Mouse (Mus musculus) myocyte (in vitro differentiated cells): ENCODE results near the gene Gm9887. TPM values are rescaled to one million over a fixed set of nuclear protein-coding genes. Genes with fewer than 3 reads are reported as not detected.

Experiments
- H3K27me3 ChIP-seq: one replicate; pipeline ENCODE4 v1.6.1; 2011; ENCODE audit not compliant: control insufficient read depth, insufficient read depth, insufficient read length
- H3K36me3 ChIP-seq: one replicate; pipeline ENCODE4 v1.6.1; 2011; ENCODE audit not compliant: control insufficient read depth, insufficient read depth
- H3K4me2 ChIP-seq: one replicate; pipeline ENCODE4 v1.6.1; 2011; ENCODE audit warnings: low read depth, control low read depth
- H3K4me3 ChIP-seq: one replicate; pipeline ENCODE4 v1.5.1; 2011; ENCODE audit warnings: mild to moderate bottlenecking, control low read depth, moderate library complexity
- H3K79me2 ChIP-seq: one replicate; pipeline ENCODE4 v1.6.1; 2011; ENCODE audit not compliant: control insufficient read depth, insufficient read depth
- H3ac ChIP-seq: one replicate; pipeline ENCODE4 v1.6.1; 2011; ENCODE audit not compliant: control insufficient read depth, insufficient read length
- CEBPB ChIP-seq: IDR thresholded peaks from 2 replicates; pipeline ENCODE4 v1.6.1; 2011; ENCODE audit warnings: mild to moderate bottlenecking, moderate library complexity; ENCODE audit not compliant: poor library complexity, insufficient read depth, severe bottlenecking
- E2F4 ChIP-seq: IDR thresholded peaks from one replicate; pipeline ENCODE4 v1.6.1; 2011; ENCODE audit warnings: mild to moderate bottlenecking, control low read depth, moderate library complexity; ENCODE audit not compliant: insufficient read depth
- MAX ChIP-seq: IDR thresholded peaks from one replicate; pipeline ENCODE4 v1.6.1; 2011; ENCODE audit warnings: low read depth, mild to moderate bottlenecking, control low read depth
- MYOD1 ChIP-seq, 3 experiments: IDR thresholded peaks; one replicate each; pipeline ENCODE4 v1.6.1; 2011; ENCODE audit warnings: control low read depth in 2 of 3, low read depth in 2 of 3, mild to moderate bottlenecking in 2 of 3, moderate library complexity in 1 of 3; ENCODE audit not compliant: insufficient read length in 2 of 3, control insufficient read depth in 1 of 3
- MYOG ChIP-seq, 3 experiments: IDR thresholded peaks; one replicate each; pipeline ENCODE4 v1.6.1; 2011; ENCODE audit warnings: control low read depth in 2 of 3, low read depth in 2 of 3, mild to moderate bottlenecking in 2 of 3; ENCODE audit not compliant: insufficient read length in 2 of 3, control insufficient read depth in 1 of 3, insufficient read depth in 1 of 3
- POLR2A ChIP-seq: IDR thresholded peaks from one replicate; pipeline ENCODE4 v1.6.1; 2011; ENCODE audit warnings: low read depth, mild to moderate bottlenecking, control low read depth, moderate library complexity; ENCODE audit not compliant: insufficient read length
- POLR2AphosphoS2 ChIP-seq: IDR thresholded peaks from one replicate; pipeline ENCODE4 v1.6.1; 2011; ENCODE audit warnings: low read depth, control low read depth; ENCODE audit not compliant: insufficient read length
- REST ChIP-seq: IDR thresholded peaks from one replicate; pipeline ENCODE4 v1.6.1; 2011; ENCODE audit warnings: mild to moderate bottlenecking, control low read depth, moderate library complexity; ENCODE audit not compliant: insufficient read depth, insufficient read length
- SRF ChIP-seq: IDR thresholded peaks from one replicate; pipeline ENCODE4 v1.6.1; 2011; ENCODE audit warnings: low read depth; ENCODE audit not compliant: control insufficient read depth, insufficient read length
- TCF12 ChIP-seq: IDR thresholded peaks from one replicate; pipeline ENCODE4 v1.6.1; 2011; ENCODE audit warnings: mild to moderate bottlenecking, control low read depth; ENCODE audit not compliant: poor library complexity, insufficient read depth, severe bottlenecking
- TCF3 ChIP-seq: IDR thresholded peaks from one replicate; pipeline ENCODE4 v1.6.1; 2011; ENCODE audit warnings: low read depth, control low read depth; ENCODE audit not compliant: insufficient read length
- USF1 ChIP-seq: IDR thresholded peaks from one replicate; pipeline ENCODE4 v1.6.1; 2011; ENCODE audit warnings: low read depth, mild to moderate bottlenecking, control low read depth, moderate library complexity
- polyA plus RNA-seq: library from polyadenylated mRNA; unstranded; fragments of >200 nt; fragmentation: generic; extraction: Trizol; gene quantifications from one replicate; pipeline ENCODE4 v1.2.1, GENCODE M21; 2012; ENCODE audit warnings: missing spikeins

The Gm9887 gene
- polyA plus RNA-seq, 1 experiment = 2.4 TPM

- Histone ChIP-seq H3K79me2 (peaks cover 54% of the 10 kb centered on the region), H3K36me3 (peaks cover 30% of the 10 kb centered on the region), H3K27me3 (no peaks in the 10 kb centered on the region), H3K4me2 (no peak overlapping the region), H3K4me3 (no peak overlapping the region), H3ac (no peak overlapping the region)
- TF ChIP-seq TCF12 (no peak), MAX (no peak), POLR2AphosphoS2 (no peak), USF1 (no peak), CEBPB (no peak), SRF (no peak), TCF3 (no peak), REST (no peak), MYOD1 (IDR thresholded peaks at IDR 0.05; ENCODE audit: control insufficient read depth in 1 of 3, insufficient read length in 2 of 3, low read depth in 2 of 3) (no peak), E2F4 (no peak), POLR2A (no peak), MYOG (IDR thresholded peaks at IDR 0.05; ENCODE audit: control insufficient read depth in 1 of 3, insufficient read depth in 1 of 3, insufficient read length in 2 of 3, low read depth in 2 of 3) (no peak)
Measured at GRCm38 (mm10) chr12:69377188-69377587, 4.9 kb upstream of the Gm9887 start.

DNA sequence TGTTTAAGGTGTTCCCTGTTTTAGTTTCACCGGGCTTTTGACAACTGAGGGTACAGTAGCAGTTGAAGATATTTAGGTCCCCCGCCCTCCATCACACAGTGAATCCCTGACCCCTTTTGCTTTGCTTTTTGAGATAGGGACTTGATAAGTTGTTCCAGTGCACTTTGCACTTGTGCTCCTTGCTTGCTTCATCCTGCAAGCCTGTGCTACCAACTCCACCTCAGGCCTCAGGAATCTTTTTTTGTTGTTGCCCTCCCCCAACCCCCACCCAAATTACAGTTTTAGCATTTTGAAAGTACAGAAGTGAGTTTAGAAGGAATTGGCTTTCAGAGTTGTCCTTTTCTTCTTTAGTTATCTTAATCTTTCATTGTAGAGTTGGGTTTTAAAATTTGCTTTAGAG, 3.9 kb upstream of the Gm9887 start:
- Histone ChIP-seq H3K4me3 (no peak overlapping the region), H3K4me2 (peak overlapping the region; percentile 93)

DNA sequence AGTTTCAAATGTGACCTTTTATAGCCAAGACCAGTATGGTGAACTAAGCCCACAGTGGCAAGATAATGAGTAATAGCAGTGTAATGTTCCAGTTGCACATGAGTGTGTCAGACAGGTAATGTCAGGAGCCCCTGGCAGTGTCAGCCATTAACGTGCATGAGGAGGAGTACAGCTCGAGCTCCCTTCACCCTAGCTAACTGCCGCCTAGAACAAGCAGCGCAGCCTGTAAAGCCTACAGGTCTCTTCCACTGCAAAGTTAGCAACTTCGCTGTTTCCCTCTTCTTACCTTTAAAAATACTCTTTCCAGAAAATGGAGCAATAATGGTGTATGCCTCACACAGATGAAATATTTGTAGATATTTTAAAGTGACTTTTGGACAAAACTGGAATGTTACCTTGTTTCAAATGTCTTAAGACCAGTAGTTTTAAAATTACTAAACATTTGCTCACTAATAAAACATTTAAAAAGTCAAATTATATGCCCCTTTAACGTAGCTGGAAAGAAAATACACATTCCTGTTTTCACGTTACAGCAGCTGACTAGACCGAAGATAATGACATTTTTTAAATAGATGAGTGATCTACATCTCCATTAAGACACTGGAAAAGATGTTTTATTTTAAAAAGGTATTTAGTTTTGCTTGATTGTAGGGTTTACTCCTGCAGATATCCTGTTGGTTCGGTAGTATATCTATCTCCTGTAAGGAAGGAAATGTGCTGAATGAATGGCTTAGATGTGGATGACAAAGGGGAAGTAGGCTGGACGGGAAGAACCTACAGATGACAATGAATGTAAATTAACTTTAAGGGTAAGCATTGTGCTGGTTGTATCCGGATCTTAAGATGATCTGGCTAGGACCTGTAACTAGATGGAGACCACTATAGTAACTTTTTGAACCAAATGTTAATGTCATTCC, 1.9 kb upstream of the Gm9887 start:
- Histone ChIP-seq H3K27me3 (no peaks in the 10 kb centered on the region), H3ac (no peak overlapping the region), H3K4me2 (peak overlapping the region; percentile 93), H3K36me3 (peaks cover 30% of the 10 kb centered on the region), H3K4me3 (peak overlapping the region; percentile 74), H3K79me2 (peaks cover 54% of the 10 kb centered on the region)
- no peak for TF ChIP-seq USF1
- no peak for TF ChIP-seq SRF
- TF ChIP-seq TCF3 = no peak
- 0 out of 2 replicates have a peak, but pooled peaks have one; percentile 14 for TF ChIP-seq CEBPB
- no peak for TF ChIP-seq TCF12
- TF ChIP-seq MYOD1 (IDR thresholded peaks at IDR 0.05; ENCODE audit: control insufficient read depth in 1 of 3, insufficient read length in 2 of 3, low read depth in 2 of 3) = no peak
- TF ChIP-seq E2F4 = no peak
- TF ChIP-seq POLR2A = no peak

More for the DNA sequence above, 3.9 kb upstream of the Gm9887 start:
- Histone ChIP-seq H3K36me3 (peaks cover 30% of the 10 kb centered on the region), H3K27me3 (no peaks in the 10 kb centered on the region), H3ac (no peak overlapping the region), H3K79me2 (peaks cover 54% of the 10 kb centered on the region)
- no peak for TF ChIP-seq POLR2A
- no peak for TF ChIP-seq MAX
- TF ChIP-seq MYOG (IDR thresholded peaks at IDR 0.05; ENCODE audit: control insufficient read depth in 1 of 3, insufficient read depth in 1 of 3, insufficient read length in 2 of 3, low read depth in 2 of 3) = no peak
- TF ChIP-seq E2F4 = no peak
- TF ChIP-seq SRF = no peak

DNA sequence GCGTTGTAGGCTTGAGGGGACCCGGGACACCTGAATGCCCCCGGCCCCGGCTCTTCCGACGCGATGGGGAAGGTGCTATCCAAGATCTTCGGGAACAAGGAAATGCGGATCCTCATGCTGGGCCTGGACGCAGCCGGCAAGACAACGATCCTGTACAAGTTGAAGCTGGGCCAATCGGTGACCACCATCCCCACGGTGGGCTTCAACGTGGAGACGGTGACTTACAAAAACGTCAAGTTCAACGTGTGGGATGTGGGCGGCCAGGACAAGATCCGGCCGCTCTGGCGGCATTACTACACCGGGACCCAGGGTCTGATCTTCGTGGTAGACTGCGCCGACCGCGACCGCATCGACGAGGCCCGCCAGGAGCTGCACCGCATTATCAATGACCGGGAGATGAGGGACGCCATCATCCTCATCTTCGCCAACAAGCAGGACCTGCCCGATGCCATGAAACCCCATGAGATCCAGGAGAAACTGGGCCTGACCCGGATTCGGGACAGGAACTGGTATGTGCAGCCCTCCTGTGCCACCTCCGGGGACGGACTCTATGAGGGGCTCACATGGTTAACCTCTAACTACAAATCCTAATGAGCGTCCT, 573 bp upstream of the Gm9887 start:
- peak overlapping the region; percentile 93 for H3ac ChIP-seq
- TF ChIP-seq CEBPB (no peak), SRF (no peak), USF1 (no peak), POLR2A (peak; percentile 35), POLR2AphosphoS2 (peak; percentile 31), MYOG (IDR thresholded peaks at IDR 0.05; ENCODE audit: control insufficient read depth in 1 of 3, insufficient read depth in 1 of 3, insufficient read length in 2 of 3, low read depth in 2 of 3) (no peak)
- H3K27me3 ChIP-seq = no peaks in the 10 kb centered on the region
- H3K36me3 ChIP-seq = peaks cover 24% of the 10 kb centered on the region
- H3K4me2 ChIP-seq = peak overlapping the region; percentile 93
- H3K4me3 ChIP-seq = peak overlapping the region; percentile 74
- H3K79me2 ChIP-seq = peaks cover 53% of the 10 kb centered on the region

GRCm38 (mm10) chr12:69371421-69371853, 821 bp downstream of the Gm9887 start:
- peak overlapping the region; percentile 71 for H3K4me2 ChIP-seq
- H3K36me3 ChIP-seq = peaks cover 11% of the 10 kb centered on the region
- H3K79me2 ChIP-seq = peaks cover 39% of the 10 kb centered on the region
- H3K27me3 ChIP-seq = no peaks in the 10 kb centered on the region
- H3ac ChIP-seq = peak overlapping the region; percentile 93
- peak overlapping the region; percentile 74 for H3K4me3 ChIP-seq
- TF ChIP-seq TCF3 (no peak), SRF (no peak), USF1 (peak; percentile 64), MYOG (IDR thresholded peaks at IDR 0.05; ENCODE audit: control insufficient read depth in 1 of 3, insufficient read depth in 1 of 3, insufficient read length in 2 of 3, low read depth in 2 of 3) (no peak), REST (no peak)
